Mouse (Mus musculus): ENCODE measurements around the gene Eif5.

- TF ChIP-seq CTCF (IDR thresholded peaks at IDR 0.05; ENCODE audit: low read depth, low read length) (no peak), POLR2A (IDR thresholded peaks at IDR 0.05; ENCODE audit: extremely low read depth, insufficient read depth, low read length) (no peak)
Observed at GRCm38 (mm10) chr12:111527643-111528281, 10.1 kb upstream of the Eif5 start.

Measured in liver, adult 2 months (tissue).